In genomic region chrX:161997170-161997795, GRCm38 (mm10) we compare ENCODE assay signal across 10 mouse cellular contexts.
DNase-seq lines count a peak whose midpoint lies in the region; ATAC-seq and TF ChIP-seq lines count a peak whose summit lies in the region.
"Had no signal": no experiment of that assay in that cellular context is flagged by ENCODE, and none has a peak within 500 bp of the region (broad histone marks: within the 10 kb centered on the region; RNA-seq: fewer than 3 reads in every experiment).

No protein-coding gene starts in this region.

- no peak for TF ChIP-seq CTCF in left cerebral cortex, adult 2 months (IDR thresholded peaks at IDR 0.05)

- H3K27me3 ChIP-seq in forebrain, embryonic 16.5 days (replicated peaks; ENCODE audit: control insufficient read depth, insufficient read depth, low read length), result peaks cover 2% of the 10 kb centered on the region; the same call in 1 of the 2 replicates
- peaks cover 23% of the 10 kb centered on the region for H3K27me3 ChIP-seq in midbrain, embryonic 11.5 days (ENCODE audit: control insufficient read depth, insufficient read depth, low read length)

- peak overlapping the region; percentile 67 for H3K27ac ChIP-seq in forebrain, embryonic 16.5 days (ENCODE audit: low read length)
- H3K27ac ChIP-seq in midbrain, embryonic 11.5 days (ENCODE audit: low read depth, low read length), result peak overlapping the region; percentile 75
- no peak overlapping the region for H3K27ac ChIP-seq in left cerebral cortex, adult 2 months
- H3K27ac ChIP-seq: heart, embryonic 13.5 days had no signal

- 28% methylated on average over 2 of the region's 2 CpGs for WGBS in forebrain, embryonic 16.5 days
- WGBS in midbrain, embryonic 11.5 days, result 15% methylated on average over 2 of the region's 2 CpGs

- ATAC-seq in forebrain, embryonic 16.5 days, result peak; percentile 92
- peak; percentile 79 for ATAC-seq in midbrain, embryonic 11.5 days (ENCODE audit: low FRiP score)
- ATAC-seq: lung, postnatal 0 days had no signal

- intact Hi-C loops in left cerebral cortex, adult 2 months (cut with DNase I), result no loop called here
- intact Hi-C loops in heart, postnatal 14 days (cut with DNase I), result no loop called here

- peaks cover 8% of the 10 kb centered on the region for H3K4me1 ChIP-seq in forebrain, embryonic 16.5 days (replicated peaks; ENCODE audit: control insufficient read depth, insufficient read depth, low read length)
- peaks cover 18% of the 10 kb centered on the region for H3K4me1 ChIP-seq in midbrain, embryonic 11.5 days (ENCODE audit: control insufficient read depth, insufficient read depth, low read length)

- no peaks in the 10 kb centered on the region for H3K36me3 ChIP-seq in forebrain, embryonic 16.5 days (ENCODE audit: control insufficient read depth, insufficient read depth)
- H3K36me3 ChIP-seq in midbrain, embryonic 11.5 days (ENCODE audit: control insufficient read depth, insufficient read depth, low read length), result no peaks in the 10 kb centered on the region
- H3K36me3 ChIP-seq: heart, embryonic 13.5 days had no signal

- no peak overlapping the region for H3K4me3 ChIP-seq in forebrain, embryonic 16.5 days (replicated peaks; ENCODE audit: low read length)
- no peak overlapping the region for H3K4me3 ChIP-seq in midbrain, embryonic 11.5 days (ENCODE audit: low read depth, low read length)
- no peak overlapping the region for H3K4me3 ChIP-seq in left cerebral cortex, adult 2 months
- H3K4me3 ChIP-seq: erythroblast, embryonic 14.5 days; heart, embryonic 13.5 days had no signal

- H3K4me2 ChIP-seq in forebrain, embryonic 16.5 days (ENCODE audit: low read length), result no peak overlapping the region
- no peak overlapping the region for H3K4me2 ChIP-seq in midbrain, embryonic 11.5 days
- H3K4me2 ChIP-seq: heart, embryonic 13.5 days had no signal

- peak; percentile 73 for DNase-seq in Muller cell, postnatal 12 days (ENCODE audit: inconsistent ontology term)
- peak; percentile 53 for DNase-seq in embryo, embryonic 10 days (ENCODE audit: low spot score)
- peak; percentile 87 for DNase-seq in midbrain, embryonic 11.5 days (ENCODE audit: low spot score, missing footprints)
- DNase-seq in cerebellum, adult 11 months, result no peak
- no peak for DNase-seq in left cerebral cortex, adult 2 months (ENCODE audit: extremely low spot score in 1 of 2, low spot score in 2 of 2)
- DNase-seq in heart, postnatal 14 days, result no peak

- H3K9me3 ChIP-seq in forebrain, embryonic 16.5 days (ENCODE audit: control insufficient read depth, low read length), result no peaks in the 10 kb centered on the region
- H3K9me3 ChIP-seq in midbrain, embryonic 11.5 days (ENCODE audit: control insufficient read depth, low read length), result no peaks in the 10 kb centered on the region
- H3K9me3 ChIP-seq: heart, embryonic 13.5 days had no signal

- H3K9ac ChIP-seq in forebrain, embryonic 16.5 days (replicated peaks; ENCODE audit: low read depth, low read length), result no peak overlapping the region
- H3K9ac ChIP-seq in midbrain, embryonic 11.5 days (ENCODE audit: low read length), result no peak overlapping the region
- H3K9ac ChIP-seq: heart, embryonic 13.5 days had no signal

Comparison
In these comparisons a context has a peak if more than half of its experiments do, and no peak if none do; other contexts are left out.
1. DNase-seq: peak in Muller cell, postnatal 12 days (single experiment), embryo, embryonic 10 days (single experiment) and midbrain, embryonic 11.5 days (single experiment); none in cerebellum, adult 11 months (single experiment), left cerebral cortex, adult 2 months (0 of 2) and heart, postnatal 14 days (0 of 2).